Mouse (Mus musculus): ENCODE measurements around the gene Foxk1. TPM values are rescaled to one million over a fixed set of nuclear protein-coding genes. Genes with fewer than 3 reads are reported as not detected.

Foxk1 gene
- total RNA-seq, 2 experiments from 2014 or later: 2.0 to 3.7 TPM

DNA sequence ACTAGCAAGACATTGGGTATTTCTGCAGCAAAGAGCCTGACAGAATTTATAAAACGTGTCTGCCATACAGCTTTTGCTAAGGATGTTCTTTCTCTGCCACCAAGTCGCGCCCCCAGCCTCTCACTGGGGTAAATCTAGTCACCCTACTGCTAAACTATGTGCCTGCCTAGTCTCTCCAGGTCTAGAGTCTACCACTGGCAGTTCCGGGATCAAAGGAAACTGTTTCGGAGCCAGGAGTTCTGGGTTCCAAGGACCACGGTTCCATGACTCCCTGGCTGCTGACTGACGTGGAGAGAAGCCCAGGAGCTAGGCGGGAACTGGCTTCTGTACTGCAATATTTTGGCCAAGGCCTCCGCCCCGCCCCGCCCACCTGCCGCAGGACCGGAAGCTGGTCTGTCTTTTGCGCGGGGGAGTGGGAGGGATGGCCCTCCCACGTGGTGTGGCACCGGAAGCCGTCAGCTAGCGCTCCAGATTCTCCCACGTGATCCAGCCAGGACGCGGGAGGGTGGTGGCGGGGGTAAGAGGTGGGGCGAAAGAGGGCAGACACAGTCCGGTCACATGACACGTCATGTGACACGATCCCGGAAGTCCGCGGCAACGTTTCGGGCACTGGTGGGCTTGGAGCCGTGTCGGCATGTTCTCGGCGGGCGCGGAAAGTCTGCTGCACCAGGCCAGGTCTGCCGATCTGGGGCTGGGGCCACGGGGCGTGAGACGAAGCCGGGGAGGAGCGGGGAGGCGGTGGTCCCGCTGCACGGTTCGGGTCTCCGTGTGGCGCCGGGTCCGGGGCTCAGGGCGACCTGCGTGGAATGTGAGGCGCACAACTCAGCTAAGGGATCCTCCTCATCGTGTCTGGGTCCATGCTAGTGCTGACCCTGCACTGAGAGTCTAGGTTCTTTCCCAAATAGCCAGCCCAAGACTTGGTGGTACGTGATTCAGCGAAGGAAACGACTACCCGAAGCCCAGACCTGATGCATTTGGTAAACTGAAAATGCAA lies 62.5 kb downstream of the Foxk1 start, which contains the start of gene Ap5z1:
Ap5z1 (plus strand) TSS at position 484 of the 994 bp plus-strand sequence.
- ATAC-seq (replicated peaks; ENCODE audit: low FRiP score, poor library complexity, severe bottlenecking): peak; percentile 95

DNA sequence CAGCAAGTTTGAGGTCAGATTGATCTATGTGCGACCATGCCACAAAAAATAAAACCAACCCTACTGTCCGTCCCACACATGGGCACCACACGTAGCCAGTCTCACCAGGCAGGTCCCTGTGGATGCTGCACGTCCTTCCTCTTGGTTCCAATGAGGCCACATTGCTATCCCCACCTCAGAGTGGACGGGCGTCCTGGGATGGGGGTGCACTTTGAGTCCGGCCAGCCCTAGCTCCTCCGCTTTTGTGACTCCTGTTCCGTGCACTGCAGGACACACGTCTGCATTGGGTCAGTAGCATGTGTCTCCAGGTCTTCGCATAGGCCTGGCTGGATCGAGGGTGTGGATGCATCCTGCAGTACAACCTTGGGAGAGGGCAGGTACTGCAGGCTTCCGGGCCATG lies 67.1 kb downstream of the Foxk1 start:
- no peak for ATAC-seq (replicated peaks; ENCODE audit: low FRiP score, poor library complexity, severe bottlenecking)

DNA sequence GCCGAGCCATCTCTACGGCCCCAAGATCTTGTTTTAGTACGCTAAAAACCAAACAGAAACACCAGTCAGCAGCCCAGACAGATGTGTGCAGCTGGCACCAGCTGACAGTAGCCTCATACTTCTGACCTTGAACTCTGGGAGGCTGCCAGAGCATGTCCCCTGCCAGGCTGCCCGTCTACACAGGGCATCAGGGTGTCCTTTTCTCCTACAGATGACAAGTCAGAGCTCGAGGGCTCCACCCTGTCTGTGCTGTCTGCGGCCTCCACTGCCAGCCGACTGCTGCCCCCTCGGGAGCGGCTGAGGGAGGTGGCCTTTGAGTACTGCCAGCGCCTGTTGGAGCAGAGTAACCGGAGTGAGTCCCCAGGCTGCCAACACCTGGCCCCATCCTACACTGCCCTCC lies 68.5 kb downstream of the Foxk1 start:
- ATAC-seq (replicated peaks; ENCODE audit: low FRiP score, poor library complexity, severe bottlenecking): no peak

DNA sequence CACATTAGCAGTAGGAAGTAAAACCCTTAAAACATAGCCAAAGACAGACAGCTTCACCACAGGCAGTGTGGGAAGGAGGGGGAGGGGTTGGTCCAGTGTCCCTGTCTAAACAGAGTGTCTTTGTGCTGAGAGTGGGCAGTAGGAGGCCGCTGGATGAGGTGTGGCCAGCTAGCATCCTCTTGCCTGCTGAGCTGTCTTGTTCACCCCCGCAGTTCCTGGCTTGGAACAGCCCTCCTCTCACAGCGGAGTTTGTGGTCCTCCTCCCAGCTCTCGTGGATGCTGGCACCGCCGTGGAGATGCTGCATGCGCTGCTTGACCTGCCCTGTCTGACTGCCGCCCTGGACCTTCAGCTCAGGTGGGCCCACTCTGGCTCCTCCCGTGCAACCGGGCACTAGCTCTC lies 72.4 kb downstream of the Foxk1 start:
- no peak for ATAC-seq (replicated peaks; ENCODE audit: low FRiP score, poor library complexity, severe bottlenecking)

DNA sequence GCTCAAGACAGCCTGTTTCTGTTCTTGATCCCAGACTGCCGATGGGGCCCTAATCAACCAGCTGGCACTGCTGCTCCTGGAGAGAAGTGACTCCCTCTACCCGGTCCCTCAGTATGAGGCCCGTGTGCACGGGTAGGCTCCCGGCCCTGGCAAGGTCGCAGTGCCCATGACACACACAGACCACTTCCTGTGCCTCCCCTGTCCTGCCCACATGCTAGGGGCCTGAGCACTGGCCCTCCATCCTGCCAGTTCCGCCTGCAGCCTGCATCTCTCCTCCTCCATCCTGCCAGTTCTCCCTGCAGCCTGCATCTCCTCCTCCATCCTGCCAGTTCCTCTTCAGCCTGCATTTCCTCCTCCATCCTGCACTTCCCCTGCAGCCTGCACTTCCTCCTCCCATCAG lies 74.4 kb downstream of the Foxk1 start:
- no peak for ATAC-seq (replicated peaks; ENCODE audit: low FRiP score, poor library complexity, severe bottlenecking)

DNA sequence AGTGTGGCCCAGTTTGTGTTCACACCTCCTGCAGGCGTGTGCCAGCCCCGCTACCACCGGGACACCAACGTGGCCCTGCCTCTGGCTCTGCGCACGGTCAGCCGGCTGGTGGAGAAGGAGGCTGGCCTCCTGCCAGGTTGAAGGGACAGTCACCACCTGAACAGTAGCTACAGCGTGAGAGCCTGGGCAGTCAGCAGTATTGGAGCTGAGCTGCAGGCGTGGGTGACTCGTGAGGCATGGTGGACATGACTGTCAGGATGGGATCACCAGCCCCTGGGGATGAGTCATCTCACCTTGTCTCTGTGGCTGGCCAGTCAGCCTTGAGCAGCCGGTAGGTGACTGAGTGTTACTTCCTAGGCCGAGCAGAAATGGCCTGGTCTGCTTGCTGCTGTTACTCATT lies 76.0 kb downstream of the Foxk1 start:
- ATAC-seq (replicated peaks; ENCODE audit: low FRiP score, poor library complexity, severe bottlenecking): no peak

DNA sequence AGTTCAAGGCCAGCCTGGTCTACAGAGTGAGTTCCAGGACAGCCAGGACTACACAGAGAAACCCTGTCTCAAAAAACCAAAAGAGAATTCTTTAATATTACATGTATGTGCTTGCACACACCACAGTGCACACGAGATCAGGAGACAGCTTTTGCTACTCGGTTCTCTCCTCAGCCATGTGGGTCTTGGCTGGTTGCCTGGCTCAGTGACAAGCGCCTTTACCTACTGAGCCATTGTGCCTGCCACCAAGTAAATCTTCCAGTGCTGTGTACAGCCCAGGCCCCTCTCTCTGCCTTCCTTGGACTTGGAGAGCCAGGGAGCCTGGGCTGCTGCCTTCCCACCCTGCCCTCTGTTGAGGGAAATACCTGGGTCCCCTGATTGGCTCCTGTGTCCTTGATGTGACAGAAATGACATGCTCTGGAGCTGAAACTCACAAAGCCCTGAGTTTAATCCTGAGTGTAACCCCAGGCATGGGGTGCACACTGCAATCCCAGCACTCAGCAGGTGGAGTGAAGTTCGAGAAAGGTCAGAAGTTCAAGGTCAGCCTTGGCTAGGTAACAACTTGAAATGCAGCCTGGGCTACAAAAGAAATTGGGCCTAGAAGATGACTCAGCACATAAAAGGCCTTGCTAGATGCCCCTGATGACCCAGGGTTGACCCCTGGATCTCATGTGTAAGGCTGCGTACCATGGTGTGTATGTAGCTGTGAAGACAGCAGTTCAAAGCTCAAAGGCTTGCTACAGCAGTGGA lies 76.7 kb downstream of the Foxk1 start:
- no peak for ATAC-seq (replicated peaks; ENCODE audit: low FRiP score, poor library complexity, severe bottlenecking)

DNA sequence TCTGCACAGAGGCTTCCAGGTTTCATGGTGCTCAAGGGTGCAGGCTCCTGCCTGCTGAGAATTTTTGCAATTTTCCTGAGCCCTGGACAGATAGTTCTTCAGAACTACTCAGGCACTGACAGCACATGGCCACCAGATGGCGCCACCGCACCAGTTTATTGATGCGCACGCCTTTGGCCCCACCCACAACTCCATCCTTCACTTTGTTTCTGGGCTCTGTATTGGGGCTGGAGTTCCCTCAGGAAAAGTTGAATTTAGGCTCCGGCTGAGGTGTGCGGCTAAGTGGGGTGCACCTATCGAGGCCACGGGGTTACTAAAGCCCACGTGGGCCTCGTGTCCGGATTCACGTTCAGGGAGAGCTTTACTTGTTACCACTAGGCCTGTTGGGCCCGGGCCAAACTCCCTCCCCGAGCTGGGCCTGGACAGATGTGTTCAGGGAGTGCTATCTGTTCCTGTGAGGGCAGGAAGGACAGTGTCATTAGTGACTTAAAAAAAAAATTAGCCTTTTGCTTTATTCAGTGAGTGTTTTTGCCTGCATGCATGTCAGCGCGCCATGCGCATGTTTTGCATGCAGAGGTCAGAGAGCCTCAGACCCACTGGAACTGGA lies 77.6 kb downstream of the Foxk1 start:
- ATAC-seq (replicated peaks; ENCODE audit: low FRiP score, poor library complexity, severe bottlenecking): peak; percentile 78

DNA sequence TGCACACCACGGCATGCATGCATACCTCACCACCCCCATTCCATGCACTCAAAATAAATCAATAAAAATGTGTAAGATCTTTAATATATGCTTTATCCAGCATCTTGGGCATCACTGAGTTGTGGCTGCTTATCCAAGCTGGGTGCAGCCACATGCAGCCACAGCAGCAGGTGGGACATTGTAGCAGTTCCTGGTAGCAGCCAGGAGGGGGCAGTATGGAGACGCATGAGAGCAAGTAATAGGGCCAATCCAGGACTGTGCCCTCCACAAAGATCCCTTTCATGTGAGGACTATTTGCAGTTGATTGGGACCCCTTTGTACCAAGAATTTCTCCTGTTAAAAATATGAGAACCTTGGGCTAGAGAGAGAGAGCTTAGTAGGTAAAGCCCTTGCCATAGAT lies 81.2 kb downstream of the Foxk1 start:
- 0 out of 2 replicates have a peak, but pooled peaks have one; percentile 58 for ATAC-seq (replicated peaks; ENCODE audit: low FRiP score, poor library complexity, severe bottlenecking)

DNA sequence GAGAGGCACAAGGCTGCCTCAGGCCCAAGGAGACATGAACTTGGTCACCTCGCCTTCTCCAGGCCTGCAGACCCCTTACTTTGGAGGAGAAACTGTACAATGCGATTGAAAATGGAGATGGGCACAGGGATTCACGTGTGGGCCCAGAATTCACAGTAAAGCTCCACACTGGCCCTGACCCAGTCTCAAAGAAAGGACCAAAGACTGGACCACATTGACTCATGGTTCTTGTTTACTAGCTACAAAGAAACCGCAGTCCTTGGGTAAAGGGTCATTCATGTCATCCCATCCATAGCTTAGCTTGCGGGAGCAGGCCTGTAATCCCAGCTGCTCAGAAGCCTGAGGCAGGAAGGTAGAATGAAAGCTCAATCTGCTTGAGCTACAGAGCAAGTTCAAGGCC lies 82.3 kb downstream of the Foxk1 start:
- no peak for ATAC-seq (replicated peaks; ENCODE audit: low FRiP score, poor library complexity, severe bottlenecking)

DNA sequence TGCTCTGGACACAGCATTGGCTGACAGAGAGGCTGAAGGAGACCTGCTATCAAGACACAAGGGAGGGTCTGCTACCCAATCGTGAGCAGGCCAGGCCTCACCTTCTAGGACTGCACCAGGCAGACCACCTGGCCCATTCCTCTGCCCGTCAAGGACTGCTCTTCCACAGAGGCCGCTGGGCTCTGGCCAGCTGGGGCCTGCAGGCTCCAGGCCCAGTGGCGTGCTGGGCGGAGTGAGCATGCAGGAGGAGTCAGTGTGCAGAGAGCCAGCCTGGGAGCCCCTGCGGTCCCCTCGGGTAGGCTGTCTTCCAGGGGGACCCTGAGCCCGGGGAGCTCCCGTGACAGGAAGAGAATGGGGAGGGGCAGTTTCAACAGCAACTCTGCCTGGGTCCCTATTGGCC lies 85.4 kb downstream of the Foxk1 start:
- no peak for ATAC-seq (replicated peaks; ENCODE audit: low FRiP score, poor library complexity, severe bottlenecking)

DNA sequence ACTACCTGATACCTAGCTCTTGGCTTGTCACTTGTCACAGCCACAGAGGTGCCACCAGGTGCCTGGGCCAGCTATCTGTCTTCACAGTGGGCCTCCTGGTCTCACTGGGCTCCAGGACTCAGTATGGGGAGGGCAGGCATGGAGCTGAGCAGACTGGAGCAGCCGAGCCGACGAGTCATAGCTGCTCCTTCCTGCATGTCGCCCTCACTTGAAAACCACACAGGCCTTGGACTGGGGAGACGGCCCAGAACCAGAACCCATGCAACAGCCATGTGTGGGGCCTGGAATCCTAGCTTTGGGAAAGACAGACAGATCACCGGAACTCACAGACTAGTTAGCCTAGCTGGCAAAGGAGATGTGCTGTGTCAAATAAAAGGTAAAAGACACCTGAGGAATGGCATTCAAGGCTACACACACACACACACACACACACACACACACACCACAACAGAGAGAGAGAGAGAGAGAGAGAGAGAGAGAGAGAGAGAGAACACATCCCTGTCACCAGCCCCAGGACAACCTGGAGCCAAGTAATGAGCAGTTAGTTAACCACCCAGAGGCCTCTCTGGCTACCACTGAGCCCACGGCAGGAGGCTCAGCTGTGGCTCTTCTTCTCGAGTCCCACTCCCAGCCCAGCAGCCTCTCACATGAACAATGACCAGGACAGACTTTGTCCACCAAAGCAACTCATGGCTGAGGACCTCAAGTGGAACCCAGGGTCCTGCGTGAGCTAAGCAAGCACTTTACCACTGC lies 88.8 kb downstream of the Foxk1 start:
- no peak for ATAC-seq (replicated peaks; ENCODE audit: low FRiP score, poor library complexity, severe bottlenecking)

DNA sequence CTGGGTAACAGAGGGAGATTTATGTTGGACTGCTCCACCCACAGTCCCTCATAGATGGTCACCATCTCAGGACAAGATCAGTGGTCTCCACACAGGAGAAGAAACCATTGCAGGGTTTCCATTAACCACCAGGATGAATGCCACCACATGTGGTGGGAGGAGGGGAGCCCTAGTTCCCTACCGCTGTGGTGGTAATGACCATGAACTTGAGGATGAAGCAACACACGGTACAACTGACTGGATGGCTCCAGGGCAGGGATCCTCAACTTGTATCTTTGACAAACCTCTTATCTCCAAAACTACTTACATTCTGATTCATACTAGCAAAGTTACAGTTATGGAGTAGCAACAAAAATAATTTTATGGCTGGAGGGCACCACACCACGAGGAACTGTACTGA lies 92.0 kb downstream of the Foxk1 start:
- no peak for ATAC-seq (replicated peaks; ENCODE audit: low FRiP score, poor library complexity, severe bottlenecking)

DNA sequence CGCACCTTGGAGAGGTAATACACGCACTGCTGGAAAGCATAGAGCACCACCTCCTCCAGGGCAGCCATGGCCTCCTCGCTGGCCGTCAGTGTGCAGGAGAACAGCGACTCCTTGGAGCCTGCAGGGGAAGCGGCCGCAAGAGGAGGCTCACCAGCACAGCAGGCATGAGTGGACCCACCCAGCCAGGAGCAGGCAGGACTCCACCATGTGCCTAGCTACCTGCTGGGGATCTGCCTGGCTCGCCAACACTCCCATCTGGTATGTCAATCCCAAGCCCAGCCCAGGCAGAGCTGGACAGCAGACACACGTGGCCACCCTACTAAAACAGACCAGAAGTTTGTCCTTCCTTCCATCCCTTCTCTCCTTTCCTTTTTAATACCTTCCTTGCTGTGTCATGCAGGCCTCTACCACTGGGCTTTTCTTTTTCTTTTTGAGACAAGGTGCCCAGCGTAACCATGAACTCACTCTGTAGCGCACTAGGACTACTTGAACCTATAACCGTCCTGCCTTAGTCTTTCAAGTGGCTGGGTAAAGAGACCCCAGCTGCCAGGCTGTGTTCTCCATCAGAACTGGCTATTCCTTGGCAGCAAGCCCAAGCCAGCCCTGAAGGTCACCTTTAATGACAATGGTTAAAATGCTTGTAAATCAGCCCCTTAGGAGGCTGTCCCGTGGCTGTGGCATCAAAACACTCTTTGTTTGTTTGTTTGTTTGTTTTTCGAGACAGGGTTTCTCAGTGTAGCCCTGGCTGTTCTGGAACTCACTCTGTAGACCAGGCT lies 94.2 kb downstream of the Foxk1 start:
- ATAC-seq (replicated peaks; ENCODE audit: low FRiP score, poor library complexity, severe bottlenecking): no peak

DNA sequence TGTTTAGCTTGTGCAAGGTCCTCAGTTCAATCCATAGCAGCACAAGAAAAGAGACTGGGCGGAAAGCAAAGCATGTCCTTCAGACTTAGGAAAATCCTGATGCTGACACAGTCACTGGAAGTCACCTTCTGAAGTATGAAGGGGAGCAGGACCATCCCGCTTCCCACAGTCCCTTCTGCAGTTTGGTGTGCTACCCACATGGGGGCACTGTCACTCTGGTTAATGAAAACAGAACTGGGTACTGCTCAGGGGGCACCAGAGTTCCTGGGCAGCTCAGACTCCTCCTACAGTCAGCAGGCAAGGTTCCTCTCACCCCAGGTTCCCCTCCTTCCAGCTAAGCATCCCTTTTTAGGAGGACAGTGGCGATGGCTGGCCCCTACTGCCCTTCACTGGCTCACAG lies 97.7 kb downstream of the Foxk1 start:
- no peak for ATAC-seq (replicated peaks; ENCODE audit: low FRiP score, poor library complexity, severe bottlenecking)

DNA sequence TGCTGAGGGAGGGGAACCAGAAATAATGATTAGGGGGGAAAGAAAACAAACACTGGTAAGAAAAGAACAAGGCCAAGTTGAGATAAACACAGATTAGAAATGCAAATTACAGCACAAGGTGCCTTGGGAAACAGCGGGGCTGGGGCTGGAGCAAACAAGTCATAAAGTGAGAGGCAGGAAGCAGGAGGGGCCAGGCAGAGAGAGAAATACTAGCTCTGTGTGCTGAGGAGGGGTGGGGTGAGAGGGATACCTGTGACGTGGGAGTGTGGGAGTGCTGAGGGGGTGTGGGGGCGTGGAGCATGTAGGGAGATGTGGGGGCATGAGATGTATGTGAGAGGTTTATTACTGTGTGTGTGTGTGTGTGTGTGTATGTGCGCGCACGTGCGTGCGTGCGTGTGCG lies 99.6 kb downstream of the Foxk1 start:
- ATAC-seq (replicated peaks; ENCODE audit: low FRiP score, poor library complexity, severe bottlenecking): no peak

DNA sequence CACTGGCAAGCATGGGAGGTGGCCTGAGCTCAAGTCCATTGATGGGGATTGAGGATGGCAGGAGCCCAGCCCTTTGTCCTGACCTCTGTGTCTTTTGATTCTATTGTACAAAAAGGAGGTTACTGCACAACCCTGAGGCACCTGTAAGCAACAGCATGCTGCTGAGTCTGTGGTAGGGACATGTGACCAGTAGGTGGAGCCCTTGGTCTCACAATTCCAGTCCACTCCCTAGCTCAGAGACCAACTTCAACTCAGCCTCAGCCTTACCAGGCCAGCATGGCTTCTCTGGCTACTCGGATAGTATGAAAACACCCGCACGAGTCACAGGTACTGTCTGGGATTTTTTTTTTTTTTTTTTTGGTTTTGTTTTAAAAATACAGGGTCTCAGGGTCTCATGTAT lies 101.1 kb downstream of the Foxk1 start:
- ATAC-seq (replicated peaks; ENCODE audit: low FRiP score, poor library complexity, severe bottlenecking): peak; percentile 67

DNA sequence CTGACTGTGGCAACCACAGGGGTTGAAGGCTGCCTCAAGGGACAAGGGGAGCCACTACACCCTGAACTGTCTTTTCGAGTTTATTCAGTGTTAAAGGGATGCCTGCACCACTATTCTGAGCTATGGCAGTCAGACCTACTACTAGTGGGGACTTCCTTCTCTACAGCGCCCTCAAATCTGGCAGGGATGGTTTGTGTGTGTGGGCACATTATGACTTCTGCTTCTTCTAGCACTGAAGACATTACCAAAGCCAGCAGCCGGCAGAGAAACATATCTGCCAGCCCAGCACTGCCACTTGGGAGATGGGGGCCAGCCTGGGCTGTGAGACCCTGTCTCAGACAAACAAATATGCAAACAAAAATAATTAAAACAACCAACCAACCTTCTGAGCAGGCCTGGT lies 102.9 kb downstream of the Foxk1 start:
- ATAC-seq (replicated peaks; ENCODE audit: low FRiP score, poor library complexity, severe bottlenecking): no peak
